Mouse (Mus musculus) gastrocnemius, postnatal 14 days (tissue): ENCODE data around the gene Acd. TPM values are rescaled to one million over a fixed set of nuclear protein-coding genes. Genes with fewer than 3 reads are reported as not detected.

ENCODE experiments used
- DNase-seq: peaks from one replicate; pipeline ENCODE4 v3.0.0; 2021; ENCODE audit warnings: mixed read lengths
- intact Hi-C: fragments of 180-260 bp; cut with DNase I; formaldehyde crosslinking; loops from one replicate; pipeline ENCODE4 v1.15.1; 2025; ENCODE audit warnings: low total_unique reads
- total RNA-seq, 2 experiments: library from RNA; stranded (reverse); gene quantifications; 2 replicates each; pipeline ENCODE4 v1.2.3; 2021

The Acd gene
- total RNA-seq, 2 experiments from 2014 or later = 9.2 to 10.3 TPM

- no peak for DNase-seq
- intact Hi-C loops = no loop called here
These were observed 15.6 kb downstream of the Acd start for GRCm38 (mm10) chr8:105685325-105685724.

DNA sequence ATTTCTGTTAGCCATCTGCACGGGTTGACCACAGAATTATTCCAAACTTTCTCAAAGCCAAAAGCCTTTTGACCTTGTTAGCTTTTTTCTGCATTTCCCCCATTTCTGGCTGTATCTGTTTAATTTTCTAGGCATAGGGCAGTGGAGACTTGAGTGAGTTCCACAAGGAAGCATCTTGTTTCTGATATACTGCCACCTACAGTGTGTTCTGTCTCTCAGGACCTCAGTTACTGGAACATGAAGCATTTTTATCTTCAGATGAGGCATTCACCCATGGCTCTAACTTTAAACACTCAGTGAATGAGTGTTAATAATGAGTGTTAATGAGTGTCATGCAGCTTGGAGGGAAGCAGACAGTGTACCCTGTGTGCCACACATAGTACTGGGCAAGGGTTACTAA is 23.0 kb downstream of the Acd start:
- no peak for DNase-seq
- intact Hi-C loops = no loop called here

DNA sequence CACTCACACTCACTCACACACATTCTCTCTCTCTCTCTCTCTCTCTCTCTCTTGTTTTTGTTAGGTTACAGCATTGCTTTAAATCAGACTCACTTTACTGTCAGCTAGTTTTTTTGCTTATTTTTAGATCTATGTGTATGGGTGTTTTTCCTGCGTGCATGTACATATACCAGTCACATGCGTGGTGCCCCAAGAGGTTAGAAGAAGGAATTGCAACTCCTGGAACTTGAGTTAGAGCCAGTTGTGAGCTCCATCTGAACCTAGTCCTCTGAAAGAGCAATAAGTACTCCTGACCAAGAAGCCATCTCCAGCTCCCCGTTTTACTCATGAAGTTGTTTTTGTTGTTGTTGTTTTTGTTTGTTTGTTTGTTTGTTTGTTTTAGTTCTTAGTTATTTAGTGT is 39.7 kb downstream of the Acd start:
- intact Hi-C loops = no loop called here
- DNase-seq = no peak

- DNase-seq = no peak
- intact Hi-C loops = no loop called here
These were observed 43.3 kb downstream of the Acd start for GRCm38 (mm10) chr8:105657641-105658040.

GRCm38 (mm10) chr8:105648929-105649328 is 52.0 kb downstream of the Acd start:
- intact Hi-C loops = no loop called here
- DNase-seq = no peak

Other genes with a start within 250 kb of the Acd start
- 100 to 1,000 TPM; 191 to 254 TPM for gene Tppp3, start 229.6 kb downstream of the Acd start, total RNA-seq
- 10 to 100 TPM; 10.1 to 11.2 TPM for gene Zdhhc1, start 204.2 kb downstream of the Acd start, total RNA-seq
- gene Hsd11b2, start 182.3 kb downstream of the Acd start, total RNA-seq = 1 to 10 TPM; 1.9 to 2.1 TPM
- 10 to 100 TPM; 43.2 to 44.7 TPM for gene Atp6v0d1, start 135.1 kb downstream of the Acd start, total RNA-seq
- 10 to 100 TPM; 18.9 to 20.6 TPM for gene Ripor1, start 95.8 kb downstream of the Acd start, total RNA-seq
- gene Ctcf, start 64.5 kb downstream of the Acd start, total RNA-seq = 10 to 100 TPM; 34.5 TPM
- 1 to 10 TPM in 1 of 2 experiments, under 1 TPM in 1; 0.73 to 1.7 TPM for gene Agrp, start 63.7 kb downstream of the Acd start, total RNA-seq
- under 1 TPM; 0.18 to 0.35 TPM for gene Carmil2, start 14.8 kb downstream of the Acd start, total RNA-seq
- gene Pard6a, start within 50 bp of the Acd start, total RNA-seq = 1 to 10 TPM; 5.2 to 7.0 TPM
- gene 4933405L10Rik, start 6.6 kb upstream of the Acd start, total RNA-seq = not detected
- 1 to 10 TPM; 1.6 to 1.7 TPM for gene Enkd1, start 7.1 kb upstream of the Acd start, total RNA-seq
- gene Gfod2, start 57.6 kb upstream of the Acd start, total RNA-seq = 1 to 10 TPM; 7.8 to 7.9 TPM
- gene Ranbp10, start 126.2 kb upstream of the Acd start, total RNA-seq = 10 to 100 TPM; 20.1 to 20.2 TPM
- gene Tsnaxip1, start 126.6 kb upstream of the Acd start, total RNA-seq = not detected
- gene Cenpt, start 152.2 kb upstream of the Acd start, total RNA-seq = 1 to 10 TPM; 1.9 to 3.9 TPM
- 10 to 100 TPM; 19.6 to 22.7 TPM for gene Thap11, start 154.0 kb upstream of the Acd start, total RNA-seq
- 10 to 100 TPM; 63.8 to 66.0 TPM for gene Nutf2, start 159.5 kb upstream of the Acd start, total RNA-seq
- 10 to 100 TPM; 21.1 to 21.5 TPM for gene Edc4, start 179.8 kb upstream of the Acd start, total RNA-seq
- under 1 TPM in 1 of 2 experiments, not detected in 1; 0.69 TPM for gene Nrn1l, start 192.5 kb upstream of the Acd start, total RNA-seq
- gene Pskh1, start 199.3 kb upstream of the Acd start, total RNA-seq = 10 to 100 TPM; 12.8 to 13.8 TPM
- gene Ctrl, start 232.8 kb upstream of the Acd start, total RNA-seq = not detected
- gene Psmb10, start 237.3 kb upstream of the Acd start, total RNA-seq = 10 to 100 TPM; 19.3 to 20.9 TPM
- under 1 TPM; 0.21 to 0.29 TPM for gene Lcat, start 242.3 kb upstream of the Acd start, total RNA-seq